In the genomic region with DNA sequence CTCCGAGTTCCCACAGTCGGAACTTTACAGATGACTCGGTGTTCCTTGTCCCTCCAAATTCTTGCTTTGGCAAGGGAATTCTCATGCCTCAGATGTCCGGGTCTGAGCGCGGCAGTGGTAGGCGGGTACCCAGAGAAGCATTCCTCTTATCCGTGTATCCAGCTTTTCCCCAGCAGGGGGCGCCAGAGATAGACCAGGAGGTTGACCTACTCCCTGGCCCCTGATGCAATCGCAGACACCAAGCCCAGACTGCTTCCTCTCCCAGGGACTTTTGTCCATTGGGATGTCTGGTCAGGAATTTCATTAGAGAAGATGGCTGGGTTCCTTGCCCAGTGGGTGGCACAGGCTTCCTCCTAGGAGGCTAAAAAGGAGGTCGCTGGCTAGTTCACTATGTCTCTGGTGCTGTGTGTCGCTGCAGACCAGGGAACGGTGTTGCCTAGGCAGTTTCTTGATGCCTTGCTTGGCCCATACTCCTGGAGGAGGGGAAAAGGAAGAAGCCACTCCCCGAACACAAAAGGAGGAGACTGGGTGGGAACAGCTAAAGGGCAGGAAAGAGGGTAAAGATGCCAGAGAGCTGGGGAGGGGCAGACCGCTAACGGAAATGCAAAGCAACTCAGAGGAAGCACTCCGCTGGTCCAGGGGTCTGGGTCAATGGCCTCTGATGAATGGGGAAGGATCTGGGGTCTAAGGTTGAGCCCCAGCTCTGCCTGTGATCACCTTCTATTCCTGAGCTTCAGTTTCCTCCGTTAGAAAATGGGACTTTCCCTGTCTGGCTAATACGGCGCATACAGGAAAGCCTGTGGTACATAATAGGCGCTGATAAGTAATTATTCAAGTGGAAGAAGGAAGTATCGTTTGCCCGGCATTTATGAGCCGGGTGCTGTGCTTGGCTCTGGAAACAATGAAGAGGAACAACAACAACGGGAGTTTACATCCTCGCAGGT, we compare ENCODE assay signal across 8 mouse cellular contexts. TPM values are rescaled to one million over a fixed set of nuclear protein-coding genes. Genes with fewer than 3 reads are reported as not detected.
DNase-seq lines count a peak whose midpoint lies in the region; ATAC-seq lines count a peak whose summit lies in the region.

No protein-coding gene starts in this region.

- peaks cover 76% of the 10 kb centered on the region for H3K4me1 ChIP-seq in hindbrain, embryonic 13.5 days (replicated peaks)

- H3K4me3 ChIP-seq in hindbrain, embryonic 13.5 days, result no peak overlapping the region

- DNase-seq in NIH3T3 (ENCODE audit: low read depth), result peak; percentile 88
- DNase-seq in cerebellum, postnatal 10 days, result peak; percentile 97 to 99
- DNase-seq in frontal cortex, postnatal 14 days (ENCODE audit: low spot score in 2 of 2), result peak; percentile 81 to 89
- peak; percentile 90 to 94 for DNase-seq in layer of hippocampus, postnatal 14 days (ENCODE audit: low spot score in 2 of 2)
- peak; percentile 97 for DNase-seq in lung, postnatal 10 days
- DNase-seq in ovary, postnatal 36 days (ENCODE audit: low spot score), result peak; percentile 89
- peak; percentile 90 for DNase-seq in thymus, postnatal 25 days

- ATAC-seq in hindbrain, embryonic 13.5 days (ENCODE audit: low FRiP score), result peak; percentile 70; the same call in 1 of the 2 replicates

- 18% methylated on average over 26 of the region's 26 CpGs for WGBS in hindbrain, embryonic 13.5 days

- no peaks in the 10 kb centered on the region for H3K36me3 ChIP-seq in hindbrain, embryonic 13.5 days

- 0 out of 2 replicates have a peak overlapping the region, but pooled peaks have one; percentile 46 for H3K9ac ChIP-seq in hindbrain, embryonic 13.5 days

- peak overlapping the region; percentile 40 for H3K4me2 ChIP-seq in hindbrain, embryonic 13.5 days

- H3K9me3 ChIP-seq in hindbrain, embryonic 13.5 days, result no peaks in the 10 kb centered on the region

- peaks cover 38% of the 10 kb centered on the region for H3K27me3 ChIP-seq in hindbrain, embryonic 13.5 days

- peak overlapping the region; percentile 81 for H3K27ac ChIP-seq in hindbrain, embryonic 13.5 days

RNA-seq across cellular contexts. Expression of a gene that starts 6.7 kb away (rescaled TPM):
- 12.4 and 13.0 TPM in 2 replicates for polyA plus RNA-seq in hindbrain, embryonic 13.5 days (2015; fragmentation: Nextera tagmentation; extraction: Ambion mirVana)
- 100 to 1,000 TPM; 107 to 115 TPM for total RNA-seq in layer of hippocampus, postnatal 14 days (2021)

RNA-seq across cellular contexts. Expression of a gene that starts 29.5 kb away (rescaled TPM):
- polyA plus RNA-seq in hindbrain, embryonic 13.5 days (2015; fragmentation: Nextera tagmentation; extraction: Ambion mirVana), result 22.3 and 27.2 TPM in 2 replicates
- 10 to 100 TPM; 78.9 to 87.5 TPM for total RNA-seq in layer of hippocampus, postnatal 14 days (2021)

RNA-seq across cellular contexts. Expression of a gene that starts 48.2 kb away (rescaled TPM):
- polyA plus RNA-seq in hindbrain, embryonic 13.5 days (2015; fragmentation: Nextera tagmentation; extraction: Ambion mirVana), result 103 and 105 TPM in 2 replicates
- total RNA-seq in layer of hippocampus, postnatal 14 days (2021), result 10 to 100 TPM; 68.7 to 72.8 TPM

RNA-seq across cellular contexts. Expression of a gene that starts 52.7 kb away (rescaled TPM):
- polyA plus RNA-seq in hindbrain, embryonic 13.5 days (2015; fragmentation: Nextera tagmentation; extraction: Ambion mirVana), result 36.7 and 38.0 TPM in 2 replicates
- total RNA-seq in layer of hippocampus, postnatal 14 days (2021), result 10 to 100 TPM; 31.1 to 32.2 TPM
